Mouse (Mus musculus): ENCODE measurements at regions not wholly inside any gene's neighbourhood (a gene's known extent, or its start where the extent isn't known, plus 50 kb on each side); places are given as distances from the start of the nearest gene placed in this dataset.

DNA sequence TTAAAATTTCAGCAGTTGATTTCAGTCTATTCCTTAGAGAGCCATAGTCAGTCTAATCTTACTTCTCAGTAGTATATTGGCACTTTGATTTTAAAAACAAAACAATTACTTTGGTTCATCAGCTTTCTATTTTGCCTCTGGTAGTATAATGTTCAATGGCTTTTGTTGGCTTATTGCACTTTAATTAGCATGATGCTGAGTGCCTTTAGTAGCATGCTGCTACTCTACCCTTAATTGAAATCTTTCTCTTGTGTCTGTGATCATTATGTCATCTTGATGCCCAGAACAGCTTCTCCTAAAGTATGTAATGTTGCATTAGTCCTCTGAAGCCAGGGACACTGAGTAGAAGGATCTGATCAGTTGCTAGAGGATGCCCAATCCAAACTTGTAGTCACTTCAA is 330.7 kb downstream of the 1700008P02Rik start:
- H3K36me3 ChIP-seq (ENCODE audit: control insufficient read depth, insufficient read depth, low read length), result no peaks in the 10 kb centered on the region
- no peak overlapping the region for H3K4me3 ChIP-seq (ENCODE audit: insufficient read depth, low read depth, low read length)
- no peak for DNase-seq
- no peaks in the 10 kb centered on the region for H3K27me3 ChIP-seq (replicated peaks; ENCODE audit: control insufficient read depth, insufficient read depth, low read length)
- TF ChIP-seq CTCF (conservative IDR thresholded peaks at IDR 0.05; ENCODE audit: insufficient read depth, insufficient read length, low read depth, low read length), result no peak
- no peak for TF ChIP-seq POLR2A (IDR thresholded peaks at IDR 0.05; ENCODE audit: low read depth, low read length)
- H3K4me1 ChIP-seq (ENCODE audit: control insufficient read depth, insufficient read depth, low read length), result no peaks in the 10 kb centered on the region
- no peak overlapping the region for H3K27ac ChIP-seq (ENCODE audit: insufficient read depth, low read depth, low read length)

DNA sequence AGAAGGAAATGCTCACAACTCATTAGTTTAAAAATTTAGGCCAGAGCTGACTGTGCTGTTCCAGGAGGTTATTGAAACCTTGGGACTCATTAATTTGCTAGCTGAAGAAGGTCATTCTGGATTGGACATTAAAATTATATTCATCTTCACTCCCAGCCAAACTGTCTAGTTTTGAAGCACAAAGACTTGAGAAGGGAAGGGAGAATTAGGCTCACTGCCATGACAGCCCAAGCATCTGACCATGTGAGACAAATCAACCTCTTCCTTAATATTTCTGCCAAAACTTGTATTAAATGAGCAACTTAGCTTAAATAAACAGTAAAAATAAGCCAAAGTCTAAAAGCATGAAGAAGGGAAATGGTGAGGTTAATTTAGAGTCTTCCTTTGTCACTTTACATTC is 339.6 kb downstream of the 1700008P02Rik start:
- no peaks in the 10 kb centered on the region for H3K27me3 ChIP-seq (replicated peaks; ENCODE audit: control insufficient read depth, insufficient read depth, low read length)
- H3K4me3 ChIP-seq (ENCODE audit: insufficient read depth, low read depth, low read length), result no peak overlapping the region
- no peaks in the 10 kb centered on the region for H3K36me3 ChIP-seq (ENCODE audit: control insufficient read depth, insufficient read depth, low read length)
- no peaks in the 10 kb centered on the region for H3K4me1 ChIP-seq (ENCODE audit: control insufficient read depth, insufficient read depth, low read length)
- no peak overlapping the region for H3K27ac ChIP-seq (ENCODE audit: insufficient read depth, low read depth, low read length)
- peak; percentile 67 for DNase-seq
- TF ChIP-seq CTCF (conservative IDR thresholded peaks at IDR 0.05; ENCODE audit: insufficient read depth, insufficient read length, low read depth, low read length), result no peak
- no peak for TF ChIP-seq POLR2A (IDR thresholded peaks at IDR 0.05; ENCODE audit: low read depth, low read length)

Measured in kidney, adult 2 months (tissue).